In the genomic region with DNA sequence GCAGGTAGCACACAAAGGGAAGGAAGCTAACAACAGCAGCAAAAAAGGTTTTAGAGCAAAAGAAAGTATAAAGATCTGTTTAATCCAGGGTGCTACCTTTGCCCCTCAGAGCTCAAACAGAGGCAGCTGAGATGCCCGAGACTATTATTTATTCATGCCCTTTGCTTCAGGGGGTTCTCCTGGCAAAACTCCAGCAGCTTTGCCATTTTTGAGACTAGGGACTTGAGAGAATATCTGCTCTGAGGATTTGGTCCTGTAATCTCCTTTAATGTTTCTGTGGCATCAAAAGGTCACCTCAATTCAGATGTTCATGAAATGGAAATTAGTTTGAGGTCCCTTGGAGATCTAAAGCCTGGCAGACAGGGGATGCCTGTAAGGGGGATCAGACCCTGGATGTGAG, we compare ENCODE assay signal across 26 mouse cellular contexts.
DNase-seq lines count a peak whose midpoint lies in the region; ATAC-seq lines count a peak whose summit lies in the region.
"Had no signal": no experiment of that assay in that cellular context is flagged by ENCODE, and none has a peak within 500 bp of the region (broad histone marks: within the 10 kb centered on the region; RNA-seq: fewer than 3 reads in every experiment).

No protein-coding gene starts in this region.

- no peak overlapping the region for H3K9ac ChIP-seq in midbrain, embryonic 11.5 days (ENCODE audit: low read length)
- no peak overlapping the region for H3K9ac ChIP-seq in midbrain, embryonic 16.5 days (ENCODE audit: low read depth, low read length)
- H3K9ac ChIP-seq in midbrain, embryonic 14.5 days (replicated peaks; ENCODE audit: low read length) = no peak overlapping the region
- H3K9ac ChIP-seq: embryonic facial prominence, embryonic 13.5 days; embryonic facial prominence, embryonic 15.5 days; forebrain, embryonic 13.5 days had no signal

- H3K9me3 ChIP-seq in midbrain, embryonic 11.5 days (ENCODE audit: control insufficient read depth, low read length) = no peaks in the 10 kb centered on the region
- H3K9me3 ChIP-seq in midbrain, embryonic 16.5 days (replicated peaks; ENCODE audit: control insufficient read depth, low read length, poor library complexity, severe bottlenecking) = no peaks in the 10 kb centered on the region
- H3K9me3 ChIP-seq in midbrain, embryonic 14.5 days (ENCODE audit: control insufficient read depth, low read length) = no peaks in the 10 kb centered on the region
- no peaks in the 10 kb centered on the region for H3K9me3 ChIP-seq in midbrain, embryonic 10.5 days (replicated peaks)
- H3K9me3 ChIP-seq: embryonic facial prominence, embryonic 13.5 days; embryonic facial prominence, embryonic 15.5 days; forebrain, embryonic 10.5 days; forebrain, embryonic 13.5 days; G1E had no signal

- no peaks in the 10 kb centered on the region for H3K36me3 ChIP-seq in midbrain, embryonic 11.5 days (ENCODE audit: control insufficient read depth, insufficient read depth, low read length)
- no peaks in the 10 kb centered on the region for H3K36me3 ChIP-seq in midbrain, embryonic 16.5 days (ENCODE audit: control insufficient read depth, insufficient read depth, low read length)
- no peaks in the 10 kb centered on the region for H3K36me3 ChIP-seq in midbrain, embryonic 14.5 days (ENCODE audit: control insufficient read depth, insufficient read depth, low read length)
- no peaks in the 10 kb centered on the region for H3K36me3 ChIP-seq in midbrain, embryonic 10.5 days
- H3K36me3 ChIP-seq: embryonic facial prominence, embryonic 13.5 days; embryonic facial prominence, embryonic 15.5 days; forebrain, embryonic 10.5 days; G1E had no signal

- H3K27me3 ChIP-seq in midbrain, embryonic 11.5 days (ENCODE audit: control insufficient read depth, insufficient read depth, low read length) = no peaks in the 10 kb centered on the region
- no peaks in the 10 kb centered on the region for H3K27me3 ChIP-seq in midbrain, embryonic 16.5 days (ENCODE audit: control insufficient read depth, insufficient read depth, low read depth, low read length)
- H3K27me3 ChIP-seq in midbrain, embryonic 14.5 days (ENCODE audit: control insufficient read depth, insufficient read depth, low read length) = no peaks in the 10 kb centered on the region
- H3K27me3 ChIP-seq in midbrain, embryonic 10.5 days (ENCODE audit: low read depth, poor library complexity, severe bottlenecking) = no peaks in the 10 kb centered on the region
- H3K27me3 ChIP-seq: CH12.LX; embryonic facial prominence, embryonic 13.5 days; embryonic facial prominence, embryonic 15.5 days; forebrain, embryonic 13.5 days; Patski had no signal

- DNase-seq in cerebellum, postnatal 10 days = peak; percentile 4 to 17
- peak; percentile 28 for DNase-seq in midbrain, embryonic 11.5 days (ENCODE audit: low spot score, missing footprints)
- DNase-seq in midbrain, embryonic 14.5 days = peak; percentile 68
- DNase-seq in midbrain, embryonic 10.5 days (ENCODE audit: low spot score) = no peak
- DNase-seq: adrenal gland, adult 8-10 months; adrenal gland, postnatal 14 days; adrenal gland, postnatal 36 days; B cell, adult 2 months; cerebellum, adult 11-12 months; cerebellum, adult 2 months; cerebellum, adult 9-10 months; cerebellum, postnatal 36 days; embryo, embryonic 11 days had no signal

- no peak for ATAC-seq in cerebellum, adult (ENCODE audit: insufficient number of reproducible peaks, low FRiP score, low TSS enrichment)
- ATAC-seq in midbrain, embryonic 11.5 days (ENCODE audit: low FRiP score) = no peak
- ATAC-seq in midbrain, embryonic 16.5 days = no peak
- peak; percentile 38; the same call in 1 of the 2 replicates for ATAC-seq in midbrain, embryonic 14.5 days (ENCODE audit: low FRiP score, low TSS enrichment)
- ATAC-seq: activated CD4-positive, CD25-positive, alpha-beta regulatory T cell, adult 4 months; CD4-positive, CD25-positive, alpha-beta regulatory T cell, adult 4 months; forebrain, embryonic 13.5 days; forebrain, embryonic 16.5 days; Patski had no signal

- no peak overlapping the region for H3K4me2 ChIP-seq in midbrain, embryonic 11.5 days
- H3K4me2 ChIP-seq in midbrain, embryonic 16.5 days (ENCODE audit: low read length) = no peak overlapping the region
- H3K4me2 ChIP-seq in midbrain, embryonic 14.5 days (ENCODE audit: low read length) = no peak overlapping the region
- H3K4me2 ChIP-seq: embryonic facial prominence, embryonic 13.5 days; embryonic facial prominence, embryonic 15.5 days; forebrain, embryonic 13.5 days had no signal

- WGBS in midbrain, embryonic 11.5 days = 79% methylated on average over 1 of the region's 1 CpGs
- WGBS in midbrain, embryonic 16.5 days = 46% methylated on average over 1 of the region's 1 CpGs
- WGBS in midbrain, embryonic 14.5 days = 31% methylated on average over 1 of the region's 1 CpGs
- 89% methylated on average over 1 of the region's 1 CpGs for WGBS in midbrain, embryonic 10.5 days

- H3K4me3 ChIP-seq in midbrain, embryonic 11.5 days (ENCODE audit: low read depth, low read length) = no peak overlapping the region
- H3K4me3 ChIP-seq in midbrain, embryonic 16.5 days (ENCODE audit: low read depth, low read length) = no peak overlapping the region
- H3K4me3 ChIP-seq in midbrain, embryonic 14.5 days (replicated peaks; ENCODE audit: low read depth, low read length) = no peak overlapping the region
- no peak overlapping the region for H3K4me3 ChIP-seq in midbrain, embryonic 10.5 days
- H3K4me3 ChIP-seq: embryonic facial prominence, embryonic 13.5 days; embryonic facial prominence, embryonic 15.5 days; erythroblast, embryonic 14.5 days; forebrain, embryonic 10.5 days; forebrain, embryonic 13.5 days had no signal

- no peak overlapping the region for H3K27ac ChIP-seq in midbrain, embryonic 11.5 days (ENCODE audit: low read depth, low read length)
- no peak overlapping the region for H3K27ac ChIP-seq in midbrain, embryonic 16.5 days (ENCODE audit: low read length)
- H3K27ac ChIP-seq in midbrain, embryonic 14.5 days (replicated peaks; ENCODE audit: low read depth, low read length) = 0 out of 2 replicates have a peak overlapping the region, but pooled peaks have one; percentile 28
- no peak overlapping the region for H3K27ac ChIP-seq in midbrain, embryonic 10.5 days (replicated peaks)
- H3K27ac ChIP-seq: embryonic facial prominence, embryonic 13.5 days; embryonic facial prominence, embryonic 15.5 days; forebrain, embryonic 10.5 days; forebrain, embryonic 13.5 days had no signal

- H3K4me1 ChIP-seq in midbrain, embryonic 11.5 days (ENCODE audit: control insufficient read depth, insufficient read depth, low read length) = no peaks in the 10 kb centered on the region
- peaks cover 9% of the 10 kb centered on the region for H3K4me1 ChIP-seq in midbrain, embryonic 16.5 days (ENCODE audit: control insufficient read depth, insufficient read depth, low read length)
- peaks cover 15% of the 10 kb centered on the region for H3K4me1 ChIP-seq in midbrain, embryonic 14.5 days (ENCODE audit: control insufficient read depth, insufficient read depth, low read length)
- H3K4me1 ChIP-seq in midbrain, embryonic 10.5 days = peaks cover 6% of the 10 kb centered on the region
- H3K4me1 ChIP-seq: embryonic facial prominence, embryonic 13.5 days; embryonic facial prominence, embryonic 15.5 days had no signal
